Mouse (Mus musculus) retina, postnatal 7 days (tissue): Measurements from ENCODE around the gene Unk.

Source experiments
- DNase-seq: peaks from one replicate; pipeline ENCODE4 v3.0.0-alpha.2; 2012; ENCODE audit warnings: low read depth, low spot score

Unk gene

DNA sequence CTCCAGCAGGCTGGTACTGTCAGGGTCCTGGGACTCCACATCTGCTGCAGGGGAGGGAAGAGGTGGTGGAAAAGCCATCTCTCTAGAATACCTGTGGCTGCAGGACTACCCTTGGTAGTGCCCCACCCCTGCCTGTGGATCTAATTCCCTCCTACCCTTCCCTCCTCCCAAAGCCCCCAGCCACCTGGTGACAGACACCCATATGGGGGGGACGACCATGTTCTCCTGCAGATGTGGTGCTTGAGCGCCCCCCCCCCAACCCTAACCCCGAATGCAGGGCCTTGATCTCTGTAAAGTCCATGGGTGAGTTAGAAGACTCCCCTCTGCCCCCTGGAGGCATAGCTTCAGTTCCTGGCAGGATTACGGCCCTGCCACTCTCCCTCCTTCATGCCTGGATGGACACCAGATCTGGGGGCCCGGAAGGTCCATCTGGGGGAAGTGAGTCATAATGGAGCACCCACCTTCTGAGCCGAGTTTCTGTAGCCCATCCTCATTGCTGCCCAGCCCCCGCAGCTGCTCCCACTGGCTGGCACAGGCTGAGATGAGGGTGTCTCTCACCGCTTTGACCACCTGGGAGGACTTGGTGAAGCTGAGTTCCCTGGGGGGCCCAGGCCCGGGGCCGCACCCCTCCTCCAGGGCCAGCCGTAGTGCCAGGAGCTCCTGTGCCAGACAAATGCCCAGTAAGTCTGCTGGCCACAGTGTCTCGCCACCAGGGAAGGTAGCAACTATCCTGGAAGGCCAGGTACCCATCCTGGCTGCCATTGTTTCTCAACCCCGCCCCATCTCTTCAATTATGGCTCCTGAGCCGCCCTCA lies 77.0 kb downstream of the Unk start:
- no peak for DNase-seq

DNA sequence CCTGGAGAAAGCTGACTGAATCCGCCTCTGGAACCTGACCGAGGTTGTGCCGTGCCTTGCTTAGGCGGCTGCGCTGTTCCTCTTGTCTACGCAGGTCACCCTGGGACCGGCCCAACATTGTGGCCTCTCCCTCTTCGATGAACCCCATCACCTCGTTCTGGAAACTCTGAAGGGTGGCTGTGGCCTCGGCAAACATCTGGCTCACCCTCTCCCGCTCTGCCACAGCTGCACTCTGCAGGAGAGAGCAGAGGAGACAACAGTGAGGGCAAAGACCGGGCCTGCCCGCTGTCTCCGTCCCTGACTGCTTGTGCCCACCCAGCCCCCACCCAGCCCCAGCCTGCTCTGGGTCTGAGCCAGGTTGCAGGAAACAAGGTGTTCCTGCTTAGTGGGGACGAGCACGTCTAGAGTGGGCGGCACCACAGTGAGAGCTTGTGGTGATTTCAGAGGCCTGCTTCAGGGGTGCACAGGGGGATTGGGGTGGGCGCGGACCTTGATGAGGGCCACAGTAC lies 77.7 kb downstream of the Unk start:
- DNase-seq, result no peak

DNA sequence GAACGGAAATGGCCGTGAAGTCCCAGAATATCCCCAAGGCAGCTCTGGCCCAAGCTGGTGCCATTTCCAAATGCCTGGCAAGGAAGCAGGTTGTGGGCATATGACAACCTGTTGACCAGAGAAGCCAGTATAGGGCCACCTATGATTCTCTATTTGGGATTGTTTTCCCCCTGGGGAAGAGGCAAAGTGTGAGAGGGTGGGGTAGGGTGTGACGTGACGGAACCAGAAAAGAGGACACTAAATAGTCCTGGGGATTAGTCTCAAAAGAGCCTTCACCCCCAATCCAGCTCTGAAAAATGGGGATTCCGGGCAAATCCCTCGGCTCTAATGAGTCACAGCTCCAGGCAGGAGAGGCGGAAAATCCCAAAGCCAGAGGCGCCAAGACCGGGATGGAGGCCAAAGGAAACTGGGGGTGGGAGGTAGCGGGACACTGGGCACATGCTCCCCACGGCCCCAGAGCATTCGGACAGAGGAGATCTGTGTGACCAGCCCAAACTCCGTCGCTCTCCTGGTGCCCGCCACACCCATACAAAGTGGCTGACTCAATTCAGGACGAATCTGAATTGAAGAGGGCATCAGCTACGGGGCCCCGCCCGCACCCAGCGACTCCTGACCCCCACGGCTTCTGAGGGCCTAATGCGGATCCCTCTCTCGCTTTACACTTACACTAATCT lies 78.5 kb downstream of the Unk start:
- DNase-seq, result no peak

DNA sequence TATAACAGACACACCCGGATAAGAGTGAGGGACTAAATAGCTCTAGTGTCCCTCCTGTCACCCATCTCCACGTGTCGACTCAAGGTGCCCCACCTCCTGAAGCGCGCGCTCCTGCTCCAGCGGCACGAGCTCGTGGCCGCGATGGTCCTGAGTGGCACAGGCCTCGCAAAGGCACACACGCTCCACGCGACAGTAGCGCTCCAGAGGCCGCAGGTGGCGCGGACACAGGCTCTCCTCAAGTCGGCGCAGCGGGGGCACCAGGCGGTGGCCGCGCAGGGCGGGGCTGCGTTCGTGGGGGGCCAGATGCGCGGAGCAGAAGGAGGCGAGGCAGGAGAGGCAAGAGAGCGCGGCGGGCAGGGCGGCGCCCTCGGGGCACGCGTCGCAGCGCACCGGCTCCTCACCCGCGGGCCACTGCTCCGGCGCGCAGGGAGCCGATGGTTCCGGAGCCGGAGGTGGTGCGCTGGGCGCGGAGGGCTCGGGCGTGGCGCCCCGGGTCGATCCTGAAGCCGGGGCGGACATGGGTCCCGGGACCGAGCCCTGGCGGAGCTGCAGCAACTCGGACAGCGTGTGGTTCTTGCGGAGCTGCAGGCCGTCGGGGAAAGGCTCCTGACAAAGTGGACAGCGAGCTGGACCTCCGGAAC lies 79.4 kb downstream of the Unk start:
- DNase-seq, result no peak

DNA sequence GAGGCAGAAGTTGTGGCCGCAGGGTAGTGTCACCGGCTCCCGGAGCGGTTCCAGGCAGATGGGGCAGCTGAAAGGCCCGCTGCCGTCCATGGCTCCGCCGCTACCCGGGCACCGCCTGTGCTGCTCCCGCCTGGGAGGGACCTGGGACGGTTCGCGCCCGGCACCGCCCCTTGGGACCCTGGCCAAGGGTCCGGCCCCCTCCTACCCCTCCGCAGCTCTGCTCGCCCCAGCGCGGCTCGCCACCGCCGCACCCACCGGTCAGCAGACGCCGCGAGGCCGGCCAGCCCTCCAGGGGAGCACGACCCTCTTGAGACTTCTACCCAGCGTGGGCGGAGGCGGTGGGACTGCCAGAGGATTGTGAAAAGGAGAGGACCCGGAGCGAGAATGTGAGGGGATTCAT lies 80.0 kb downstream of the Unk start:
- no peak for DNase-seq

DNA sequence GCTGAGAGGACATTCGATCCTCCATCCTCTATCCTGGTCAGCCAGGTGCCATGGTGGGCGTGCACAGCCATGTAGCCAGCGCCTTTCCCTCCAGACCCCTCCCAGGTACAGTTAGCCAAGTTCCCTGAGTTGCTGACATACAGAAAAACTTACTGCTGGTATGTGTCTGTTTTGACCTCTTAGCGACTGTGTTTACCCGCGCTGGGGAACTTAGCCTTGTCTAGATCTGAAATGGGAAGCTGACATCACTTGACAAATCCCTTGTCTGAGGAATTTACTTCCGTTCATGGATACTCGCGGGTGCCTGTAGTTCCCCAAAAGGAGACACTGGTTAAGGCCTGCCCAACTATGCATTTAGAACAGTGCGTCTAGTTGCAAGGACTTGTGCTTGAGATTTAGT lies 80.4 kb downstream of the Unk start:
- DNase-seq, result no peak
